Mouse (Mus musculus): ENCODE results near the gene Gm10300.

Gm10300 gene

DNA sequence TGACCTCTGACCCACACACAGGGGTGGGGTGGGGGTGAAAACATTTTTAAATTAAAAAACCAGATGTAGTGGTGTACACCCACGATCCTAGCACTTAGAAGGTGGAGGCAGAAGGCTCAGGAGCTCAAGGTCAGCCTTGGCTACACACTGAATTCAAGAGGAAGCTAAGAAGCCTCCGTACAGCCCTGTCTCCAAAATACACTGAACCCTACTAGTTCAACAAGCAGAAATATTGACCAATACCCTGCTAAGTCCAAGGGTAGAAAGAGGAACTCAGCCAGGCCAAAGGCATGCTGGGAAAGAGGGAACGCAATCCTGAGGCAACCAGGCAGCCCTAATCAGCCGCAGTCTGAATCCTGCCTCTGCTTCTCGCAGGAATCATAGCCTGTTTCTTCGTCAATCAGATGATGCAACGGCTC is 3.8 kb downstream of the Gm10300 start:
- DNase-seq (ENCODE audit: extremely low spot score), result no peak

DNA sequence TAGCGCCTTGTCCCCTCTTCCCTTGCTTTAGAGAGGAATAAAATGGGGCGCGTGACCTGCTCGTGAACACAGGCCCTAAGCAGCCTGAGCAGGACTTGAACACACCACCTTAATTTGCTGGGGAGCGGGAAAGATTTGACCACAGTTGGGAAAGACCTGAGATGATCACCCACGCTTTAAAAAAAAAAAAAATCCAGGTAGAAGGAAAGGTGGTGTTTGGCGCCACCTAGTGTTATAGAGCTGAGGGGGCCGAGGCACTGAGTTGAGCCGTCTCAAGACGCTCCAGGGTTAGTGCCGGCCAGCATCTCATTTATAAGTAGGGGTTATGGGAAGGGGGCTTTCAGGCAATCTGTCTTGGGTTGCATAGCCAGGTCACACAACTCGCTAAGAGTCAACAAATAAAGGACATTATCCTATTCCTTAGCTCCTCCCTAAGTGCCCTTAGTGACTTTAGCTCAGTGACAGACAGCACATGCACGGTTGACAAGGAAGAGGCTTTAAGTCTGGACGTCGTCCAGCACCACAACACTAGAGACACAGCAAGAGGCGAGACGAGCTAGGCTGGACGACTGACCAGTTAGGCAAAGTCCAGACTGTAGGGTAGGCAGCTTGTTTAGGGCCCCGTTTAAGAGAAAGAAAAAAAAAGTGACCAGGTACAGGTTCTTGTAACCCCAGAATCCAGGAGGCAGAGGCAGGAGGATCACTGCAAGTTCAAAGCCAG is 5.2 kb downstream of the Gm10300 start:
- peak; percentile 73 for DNase-seq (ENCODE audit: extremely low spot score)

DNA sequence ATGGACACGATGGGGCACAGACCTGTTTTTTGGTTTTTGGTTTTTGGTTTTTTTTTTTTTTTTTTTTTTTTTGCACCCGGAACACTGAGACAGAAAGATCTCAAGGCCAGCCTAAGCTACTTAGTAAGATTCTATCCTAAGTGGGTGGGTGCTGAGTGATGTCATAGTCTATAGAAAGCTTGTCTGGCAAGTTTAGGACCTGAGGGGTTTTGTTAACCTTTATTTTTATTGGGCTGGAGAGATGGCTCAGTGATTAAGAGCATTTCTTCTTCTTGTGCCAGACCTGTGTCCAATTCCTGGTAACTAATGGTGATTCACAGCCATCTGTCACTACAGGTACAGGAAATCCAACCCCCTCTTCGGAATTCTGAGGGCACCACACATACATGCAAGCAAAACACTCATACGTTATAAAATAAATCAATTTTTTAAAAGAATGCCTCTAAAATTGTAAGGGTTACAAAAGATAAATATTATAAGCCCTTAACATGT is 6.0 kb downstream of the Gm10300 start:
- no peak for DNase-seq (ENCODE audit: extremely low spot score)

DNA sequence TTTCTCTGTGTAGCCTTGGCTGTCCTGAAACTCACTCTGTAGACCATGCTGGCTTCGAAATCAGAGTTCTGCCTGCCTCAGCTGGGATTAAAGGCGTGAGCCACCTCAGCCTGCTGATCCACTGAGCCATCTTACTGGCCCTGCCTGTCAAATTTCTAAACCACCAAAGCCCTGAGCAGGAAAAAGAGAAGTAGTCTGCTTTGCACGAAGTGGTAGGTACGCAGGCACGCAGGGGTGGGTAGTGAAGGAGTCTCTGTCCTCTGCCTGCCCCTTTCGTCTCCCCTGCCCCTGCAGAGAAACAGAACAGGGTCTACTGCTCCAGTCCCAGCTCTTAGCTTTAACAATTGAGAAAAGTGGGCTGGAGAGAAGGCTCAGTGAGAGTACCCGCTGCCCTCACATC is 10.6 kb downstream of the Gm10300 start:
- DNase-seq (ENCODE audit: extremely low spot score), result no peak

DNA sequence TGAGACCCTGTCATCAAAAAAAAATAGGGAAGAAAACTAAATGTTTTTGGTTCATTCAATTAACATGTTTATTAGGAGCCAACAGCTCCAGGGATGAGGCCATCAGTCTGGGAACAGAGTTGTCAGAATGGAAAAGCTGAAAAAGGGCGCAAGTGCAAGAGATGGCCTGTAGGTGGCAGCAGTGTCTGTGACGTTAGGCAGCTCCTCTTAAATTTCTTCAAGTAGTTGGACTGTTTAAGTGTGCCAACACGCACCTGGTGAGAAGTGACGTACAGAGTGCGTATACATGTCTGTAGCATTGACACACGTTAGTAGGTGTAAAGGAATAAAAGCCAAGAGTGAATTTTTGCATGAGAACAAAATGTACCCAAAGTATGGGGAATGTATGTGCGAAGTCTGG is 14.4 kb downstream of the Gm10300 start:
- peak; percentile 64 for DNase-seq (ENCODE audit: extremely low spot score)

DNA sequence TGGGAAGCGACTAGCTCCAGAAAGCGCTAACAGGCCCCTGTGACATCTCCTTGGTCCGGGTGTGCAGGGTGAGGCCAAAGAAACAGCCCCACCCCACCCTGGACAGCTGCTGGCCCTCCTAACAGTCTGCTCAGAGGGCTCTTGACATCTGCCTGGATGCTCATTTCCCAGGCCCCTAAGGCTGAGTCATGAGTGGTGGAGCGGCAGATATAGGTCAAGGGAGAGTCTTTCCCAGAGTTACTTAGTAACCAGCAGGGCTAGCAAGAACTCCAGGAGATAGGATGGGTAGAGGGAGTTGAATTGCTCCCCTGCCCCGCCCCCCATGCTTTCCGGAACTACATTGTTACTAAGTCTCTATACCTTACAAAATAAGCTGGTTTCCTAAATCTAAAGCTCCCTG is 18.6 kb downstream of the Gm10300 start:
- DNase-seq (ENCODE audit: extremely low spot score), result no peak

DNA sequence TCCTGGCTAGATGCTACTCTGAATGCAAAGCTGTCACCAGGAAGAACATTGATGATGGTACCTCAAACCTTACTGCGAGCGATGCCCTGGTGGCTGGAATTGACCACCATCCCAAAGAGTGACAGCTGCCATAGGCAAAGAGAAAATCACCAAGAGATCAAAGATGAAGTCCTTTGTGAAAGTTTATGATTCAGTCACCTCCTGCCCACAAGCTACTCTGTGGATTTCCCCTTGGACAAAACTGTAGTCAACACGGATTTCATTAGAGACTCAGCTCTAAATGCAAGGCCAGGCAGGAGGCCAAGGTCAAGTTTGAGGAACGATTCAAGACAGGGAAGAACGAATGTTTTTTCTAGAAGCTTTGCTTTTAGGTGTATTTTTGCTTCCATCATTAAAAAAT is 19.4 kb downstream of the Gm10300 start:
- DNase-seq (ENCODE audit: extremely low spot score), result no peak

DNA sequence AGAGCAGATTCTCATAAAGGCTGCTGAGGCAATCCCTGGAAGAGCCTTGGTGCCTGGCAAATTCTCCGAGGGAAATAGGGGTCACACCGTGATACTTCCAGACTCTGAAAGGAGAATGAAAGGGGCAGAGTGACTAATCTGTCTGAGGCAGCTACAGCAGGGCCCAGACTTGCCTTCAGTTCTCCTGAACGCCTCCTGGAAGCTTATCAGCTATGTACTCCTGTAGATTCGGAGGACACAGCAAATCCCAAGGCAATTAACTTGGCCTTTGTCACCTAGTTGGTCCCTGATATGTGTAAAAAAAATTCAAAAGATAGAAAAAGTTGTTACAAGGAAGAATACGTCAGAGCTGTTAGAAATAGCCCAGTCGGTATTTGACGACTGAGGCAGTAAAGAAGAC is 20.5 kb downstream of the Gm10300 start:
- DNase-seq (ENCODE audit: extremely low spot score), result no peak

DNA sequence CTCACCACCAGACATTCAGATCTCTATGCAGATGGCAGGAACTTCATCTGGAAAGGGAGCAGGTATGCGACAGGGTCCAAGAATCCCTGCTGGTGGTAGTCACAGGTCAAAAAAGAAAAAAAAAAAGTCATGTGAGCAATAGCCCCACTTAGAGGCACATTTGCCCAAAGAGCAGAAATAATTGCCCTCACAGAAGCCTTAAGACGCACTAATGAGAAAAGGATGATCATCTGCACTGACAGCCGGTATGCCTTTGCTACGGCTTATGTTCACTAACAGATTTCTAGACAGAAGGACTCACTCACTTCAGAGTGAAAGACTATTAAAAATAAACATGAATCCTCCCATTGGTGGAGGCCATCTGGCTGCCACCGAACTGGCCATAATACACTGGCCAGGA is 25.1 kb downstream of the Gm10300 start:
- DNase-seq (ENCODE audit: extremely low spot score), result no peak

DNA sequence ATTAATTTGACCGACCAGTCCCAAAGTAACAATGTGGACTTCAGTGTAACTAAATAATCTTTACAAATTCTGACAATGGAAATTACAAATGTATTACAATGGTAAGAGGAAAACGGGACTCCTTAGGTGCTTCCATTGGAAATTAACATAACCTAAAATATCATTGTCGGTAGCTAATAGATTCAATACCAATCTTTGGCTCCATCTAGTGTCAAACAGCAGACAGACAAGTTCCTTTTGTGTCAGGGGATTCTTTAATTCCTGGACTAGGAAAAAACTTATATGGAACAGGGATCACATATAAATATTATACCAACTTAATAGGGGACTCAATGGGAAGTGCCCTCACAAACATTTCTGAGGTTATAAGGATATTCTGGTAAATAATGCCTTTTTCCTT is 26.7 kb downstream of the Gm10300 start:
- DNase-seq (ENCODE audit: extremely low spot score), result no peak

DNA sequence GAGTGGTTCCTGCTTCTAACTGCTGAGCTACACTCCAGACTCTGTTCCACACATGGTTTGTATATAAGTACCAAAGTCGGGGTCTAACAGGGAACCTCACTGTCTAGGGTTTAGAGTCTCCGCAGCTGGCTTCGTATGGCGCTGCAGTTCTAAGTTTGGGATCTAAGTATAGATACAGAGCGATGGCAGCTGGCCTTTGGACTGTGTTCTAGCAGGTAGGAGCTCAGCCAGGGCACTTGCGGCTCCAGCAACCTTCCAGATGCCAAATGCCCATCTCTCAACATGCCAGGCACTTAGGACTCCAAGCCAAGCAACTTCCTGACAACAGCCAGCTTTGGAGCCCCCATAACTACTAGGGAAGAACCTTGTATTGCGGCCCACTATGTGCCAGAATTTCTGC is 33.7 kb downstream of the Gm10300 start:
- no peak for DNase-seq (ENCODE audit: extremely low spot score)

DNA sequence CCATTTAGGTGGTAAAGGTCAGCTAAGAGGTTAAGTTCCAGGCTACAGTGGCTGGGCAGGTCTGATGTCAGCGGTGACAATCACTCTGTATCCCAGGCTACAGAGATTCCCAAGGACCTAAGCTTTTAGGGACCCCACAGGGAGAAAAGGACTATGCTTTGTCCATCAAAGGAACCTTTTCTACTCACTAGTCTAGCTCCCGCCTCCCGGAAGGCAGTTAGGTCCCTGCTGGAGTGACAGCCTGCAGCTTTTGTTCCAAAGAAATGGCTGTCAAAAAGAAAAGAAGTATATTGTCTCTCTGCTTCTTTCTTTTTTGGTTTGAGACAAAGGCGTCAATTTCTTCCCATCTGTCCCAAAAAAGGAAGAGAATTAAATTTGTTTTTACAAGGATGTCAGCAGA is 36.7 kb downstream of the Gm10300 start:
- no peak for DNase-seq (ENCODE audit: extremely low spot score)

DNA sequence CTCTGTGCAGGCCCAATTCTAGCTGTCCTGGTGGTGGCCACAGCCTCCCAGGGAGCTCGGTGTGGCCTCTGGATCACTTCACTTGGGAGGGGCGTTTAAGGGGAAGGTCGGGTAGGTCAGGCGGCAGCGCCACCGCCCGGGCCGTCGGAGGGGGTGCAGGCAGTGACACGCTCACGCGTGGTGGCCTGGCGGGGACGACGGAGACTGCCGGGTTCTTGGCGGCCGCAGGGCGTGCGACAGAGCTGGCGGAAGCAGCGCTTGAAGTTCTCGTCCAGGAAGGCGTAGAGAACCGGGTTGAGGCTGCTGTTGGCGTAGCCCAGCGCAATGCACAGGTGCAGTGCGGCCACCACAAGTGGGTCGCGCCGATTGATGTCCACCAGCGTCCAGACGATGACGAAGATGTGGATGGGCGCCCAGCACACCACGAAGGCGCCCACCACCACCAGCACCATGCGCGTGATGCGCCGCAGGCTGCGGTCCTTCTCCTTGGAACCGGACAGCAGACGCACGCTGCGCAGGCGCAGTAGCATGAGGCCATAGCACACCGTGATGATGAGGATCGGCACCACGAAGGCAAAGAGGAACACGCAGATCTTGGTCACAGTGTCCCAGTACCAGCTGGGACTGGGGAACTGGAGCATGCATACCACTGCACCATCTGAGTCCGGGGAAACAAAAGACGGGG is 39.1 kb downstream of the Gm10300 start:
- DNase-seq (ENCODE audit: extremely low spot score), result peak; percentile 12

DNA sequence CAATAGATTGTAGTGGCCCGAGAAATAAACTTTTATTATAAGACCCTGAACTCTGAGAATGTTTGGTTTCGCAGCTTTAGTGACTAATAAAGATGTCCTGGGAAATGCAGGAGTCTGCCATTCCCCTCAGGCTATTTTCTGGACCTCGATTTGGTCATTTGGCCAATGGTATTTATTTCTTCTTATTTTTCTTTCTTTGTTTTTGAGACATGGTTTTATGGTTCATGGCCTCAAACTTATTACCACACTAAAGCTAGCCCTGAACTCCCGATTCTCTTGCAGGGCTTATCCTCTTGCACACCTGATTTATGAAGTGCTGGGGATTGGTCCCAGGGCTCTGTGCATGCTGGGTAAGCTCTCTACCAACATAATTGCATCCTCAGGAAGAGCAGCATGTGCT is 41.8 kb downstream of the Gm10300 start:
- no peak for DNase-seq (ENCODE audit: extremely low spot score)

DNA sequence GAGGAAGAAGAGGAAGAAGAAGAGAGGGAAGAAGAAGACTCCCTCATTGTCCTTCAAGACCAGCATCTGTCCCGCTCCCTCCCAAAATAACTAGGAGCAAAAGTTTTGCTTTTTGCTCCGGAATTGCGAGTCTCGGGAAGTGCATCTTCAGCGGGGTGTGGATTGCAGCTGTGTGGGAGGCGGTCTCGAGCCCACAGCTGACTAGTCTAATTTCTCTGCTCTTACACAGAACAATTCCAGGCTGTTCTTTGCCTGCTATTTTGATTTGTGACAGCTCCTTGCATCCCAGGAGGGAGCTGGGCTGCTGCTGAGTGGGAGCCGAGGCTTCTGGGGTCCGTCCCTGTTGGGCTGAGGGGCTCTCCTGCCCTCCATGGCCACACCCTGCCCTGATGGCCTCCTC is 45.1 kb downstream of the Gm10300 start:
- no peak for DNase-seq (ENCODE audit: extremely low spot score)

DNA sequence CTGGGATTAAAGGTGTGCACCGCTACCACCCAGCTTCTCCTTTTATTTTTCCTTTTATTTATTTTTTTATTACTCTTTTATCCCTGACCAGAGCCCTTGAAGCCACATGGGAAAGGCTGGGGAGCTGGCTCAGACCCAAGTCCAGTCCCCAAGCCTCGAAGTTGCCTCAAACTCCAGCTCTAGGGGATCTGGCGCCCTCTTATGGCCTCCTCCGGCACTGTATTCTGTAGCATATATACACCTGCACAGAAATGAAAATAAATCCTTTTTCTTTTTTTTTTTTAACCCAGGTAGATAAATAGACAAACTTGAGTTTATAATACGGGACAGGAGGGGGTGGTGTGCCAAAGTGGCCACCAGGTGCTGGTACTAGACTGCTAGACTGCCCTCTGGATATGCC is 47.2 kb downstream of the Gm10300 start:
- no peak for DNase-seq (ENCODE audit: extremely low spot score)

DNA sequence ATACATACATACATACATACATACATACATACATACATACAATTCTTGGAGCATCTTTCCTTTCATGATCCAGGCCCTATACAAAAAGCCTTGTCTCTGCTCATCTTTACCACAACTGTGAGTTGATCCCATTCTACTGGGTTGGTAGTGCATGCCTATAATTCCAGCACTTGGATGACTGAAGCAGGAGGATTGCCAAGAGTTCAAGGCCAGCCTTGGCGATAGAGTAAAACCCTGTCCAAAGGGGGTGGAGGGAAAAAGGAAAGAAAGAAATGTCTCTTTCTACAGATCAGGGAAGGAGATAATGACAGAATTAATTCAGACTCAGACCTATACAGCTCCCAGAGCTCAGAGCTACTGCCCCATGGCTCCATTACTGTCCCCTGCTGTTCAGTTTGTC is 48.7 kb downstream of the Gm10300 start:
- no peak for DNase-seq (ENCODE audit: extremely low spot score)

Data from embryo, embryonic 9.5 days (tissue).